Mouse (Mus musculus) thymus, postnatal 0 days (tissue): Measurements from ENCODE around the gene Mroh2a. TPM values are rescaled to one million over a fixed set of nuclear protein-coding genes. Genes with fewer than 3 reads are reported as not detected.

Experiments
- DNase-seq: peaks from one replicate; pipeline ENCODE4 v3.0.0-alpha.2; 2015; ENCODE audit warnings: low spot score
- polyA plus RNA-seq: library from polyadenylated mRNA; unstranded; fragments of >200 nt; fragmentation: Nextera tagmentation; extraction: Ambion mirVana; gene quantifications from 2 replicates; pipeline ENCODE4 v1.2.1, GENCODE M21; 2015

The Mroh2a gene
- polyA plus RNA-seq, result 0.64 and 1.4 TPM in 2 replicates

GRCm38 (mm10) chr1:88226670-88227379, at the start of gene Mroh2a:
TSS of gene Mroh2a (plus strand) at chr1:88226986.
- DNase-seq, result no peak

GRCm38 (mm10) chr1:88179657-88180056, 47.1 kb upstream of the Mroh2a start:
- no peak for DNase-seq

GRCm38 (mm10) chr1:88186325-88186935, 40.4 kb upstream of the Mroh2a start:
- no peak for DNase-seq

GRCm38 (mm10) chr1:88192136-88192535, 34.6 kb upstream of the Mroh2a start:
- DNase-seq, result no peak

- no peak for DNase-seq
These were observed 31.1 kb upstream of the Mroh2a start for GRCm38 (mm10) chr1:88195687-88196086.

- no peak for DNase-seq
These were observed 29.3 kb upstream of the Mroh2a start for GRCm38 (mm10) chr1:88197443-88197842.

- DNase-seq, result no peak
These were observed 26.8 kb upstream of the Mroh2a start for GRCm38 (mm10) chr1:88199996-88200395.

GRCm38 (mm10) chr1:88200456-88200855, 26.3 kb upstream of the Mroh2a start, which contains the start of gene Ugt1a2:
TSS of gene Ugt1a2 (plus strand) at chr1:88200601.
- no peak for DNase-seq

- peak; percentile 79 for DNase-seq
These were observed 21.4 kb upstream of the Mroh2a start, which contains the start of gene Dnajb3 for GRCm38 (mm10) chr1:88205294-88205922. TSS of gene Dnajb3 (minus strand) at chr1:88205782.

- DNase-seq, result no peak
These were observed 19.8 kb upstream of the Mroh2a start for GRCm38 (mm10) chr1:88206843-88207479.

GRCm38 (mm10) chr1:88211812-88212211, 15.0 kb upstream of the Mroh2a start, which contains the start of gene Ugt1a1:
TSS of gene Ugt1a1 (plus strand) at chr1:88211959.
- peak; percentile 2 for DNase-seq

GRCm38 (mm10) chr1:88212341-88213045, 14.3 kb upstream of the Mroh2a start:
- peak; percentile 20 for DNase-seq

GRCm38 (mm10) chr1:88213061-88213460, 13.7 kb upstream of the Mroh2a start:
- peak; percentile 16 for DNase-seq

- DNase-seq, result peak; percentile 24
These were observed 12.9 kb upstream of the Mroh2a start for GRCm38 (mm10) chr1:88213766-88214461.

GRCm38 (mm10) chr1:88214462-88214952, 12.3 kb upstream of the Mroh2a start:
- DNase-seq, result peak; percentile 8

GRCm38 (mm10) chr1:88215466-88216380, 11.1 kb upstream of the Mroh2a start:
- peak; percentile 5 for DNase-seq

GRCm38 (mm10) chr1:88216551-88216950, 10.2 kb upstream of the Mroh2a start:
- peak; percentile 3 for DNase-seq

- DNase-seq, result peak; percentile 11
These were observed 9.6 kb upstream of the Mroh2a start for GRCm38 (mm10) chr1:88217144-88217543.

- peak; percentile 2 for DNase-seq
These were observed 9.2 kb upstream of the Mroh2a start for GRCm38 (mm10) chr1:88217576-88217975.
